Mouse (Mus musculus): ENCODE results near the gene Notch2. TPM values are rescaled to one million over a fixed set of nuclear protein-coding genes. Genes with fewer than 3 reads are reported as not detected.

Notch2 gene
- 17.6 and 19.4 TPM in 2 replicates for polyA plus RNA-seq (2012; rRNA removed)

DNA sequence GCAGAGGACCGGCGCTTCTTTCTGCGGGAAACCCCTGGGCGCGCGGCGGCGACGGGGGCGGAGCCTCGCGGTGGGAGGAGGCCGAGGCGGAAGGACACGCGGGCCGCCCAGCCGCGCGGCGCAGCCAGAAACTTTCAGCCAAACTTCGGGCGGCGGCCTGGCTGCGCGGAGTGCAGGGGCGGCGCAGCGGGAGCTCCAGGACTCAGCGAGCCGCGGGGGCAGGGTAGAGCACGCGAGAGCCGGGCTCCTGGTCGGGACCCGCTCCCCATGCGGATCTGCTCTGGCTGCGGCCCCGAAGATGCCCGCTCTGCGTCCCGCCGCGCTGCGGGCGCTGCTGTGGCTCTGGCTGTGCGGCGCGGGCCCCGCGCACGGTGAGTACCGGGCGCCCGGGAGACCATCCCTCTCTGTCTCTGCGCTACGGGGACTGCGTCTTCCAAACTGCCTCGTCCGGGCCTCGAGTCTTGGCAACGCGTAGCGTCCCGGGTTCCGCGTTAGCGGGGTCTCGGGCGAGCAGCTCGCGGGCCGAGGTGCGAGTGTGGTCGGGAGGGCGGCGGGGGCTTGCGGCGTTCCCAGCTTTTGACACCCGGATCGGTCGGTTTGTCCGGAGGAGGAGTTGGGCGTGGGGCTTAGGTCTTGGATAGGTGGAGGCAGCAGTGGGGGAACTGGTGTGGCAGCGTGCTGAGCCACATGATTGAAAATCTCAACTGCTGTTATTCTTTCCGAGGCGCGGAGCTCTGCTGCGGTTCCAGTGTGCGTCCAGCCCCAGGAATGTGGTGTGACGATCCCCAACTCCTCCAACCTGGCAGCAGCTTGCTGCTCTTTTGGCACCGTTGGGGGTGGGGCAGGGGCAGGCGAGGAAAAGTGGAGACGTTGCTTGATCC, at the start of gene Notch2:
Gene Notch2, plus strand, starts transcription at position 127 of the 881 bp plus-strand sequence.

DNA sequence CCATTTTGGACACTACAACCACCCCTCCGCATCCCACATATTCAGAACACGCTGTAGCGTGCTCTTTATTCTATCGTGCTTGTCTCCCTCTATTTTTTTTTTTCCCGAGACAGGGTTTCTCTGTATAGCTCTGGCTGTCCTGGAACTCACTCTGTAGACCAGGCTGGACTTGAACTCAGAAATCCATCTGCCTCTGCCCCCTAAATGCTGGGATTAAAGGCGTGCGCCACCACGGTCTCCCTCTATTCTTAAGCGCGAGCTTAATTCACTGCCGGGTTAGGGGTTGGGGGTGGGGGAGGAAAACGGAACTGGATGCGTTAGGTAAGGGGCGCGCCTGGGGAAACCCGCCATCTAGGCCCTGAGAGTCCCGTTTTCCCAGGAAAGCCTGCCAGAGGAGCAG, 147.0 kb downstream of the Notch2 start, which contains the start of gene Adam30:
Gene Adam30, plus strand, starts transcription at position 301 of the 400 bp plus-strand sequence.

Other genes starting within 250 kb of the Notch2 start
- 44.6 and 50.7 TPM in 2 replicates for gene Pde4dip, start 124.8 kb upstream of the Notch2 start, polyA plus RNA-seq (2012; rRNA removed)
- 61.7 and 70.9 TPM in 2 replicates for gene Sec22b, start 112.3 kb upstream of the Notch2 start, polyA plus RNA-seq (2012; rRNA removed)
- 0.04 TPM in 1 of 2 replicates, not detected in the other for gene Adam30, start 147.1 kb downstream of the Notch2 start, polyA plus RNA-seq (2012; rRNA removed)
- gene Reg4, start 208.6 kb downstream of the Notch2 start, polyA plus RNA-seq (2012; rRNA removed): not detected in 2 replicates

All from central nervous system, embryonic 14 days (tissue).